Mouse (Mus musculus) induced T-regulatory cell, adult 2 months (primary cell): ENCODE measurements around the gene Dck.

Source experiments
- DNase-seq: peaks from one replicate; pipeline ENCODE4 v3.0.0-alpha.2; 2012; ENCODE audit warnings: low read depth

Dck gene

GRCm38 (mm10) chr5:88791256-88792245, 26.8 kb downstream of the Dck start:
- DNase-seq, result peak; percentile 69

DNA sequence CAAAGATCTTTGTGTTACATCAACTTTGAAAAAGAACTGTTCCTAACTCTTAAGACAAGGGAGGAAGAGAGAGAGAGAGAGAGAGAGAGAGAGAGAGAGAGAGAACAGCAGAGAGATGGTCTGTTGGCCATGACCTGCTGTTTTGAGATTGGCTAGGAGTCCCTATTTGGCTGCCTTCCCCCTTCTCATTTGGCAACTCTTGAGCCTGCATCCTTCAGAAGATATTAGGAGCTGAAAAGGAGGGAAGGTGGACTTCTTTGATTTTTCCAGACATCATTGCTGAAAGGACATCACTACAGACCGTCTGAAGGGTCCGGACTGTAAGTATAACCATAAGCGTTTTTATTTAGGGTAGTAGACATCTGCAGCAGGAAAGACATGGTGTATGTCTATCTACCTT, 28.9 kb downstream of the Dck start:
- no peak for DNase-seq

- DNase-seq, result no peak
Measured at GRCm38 (mm10) chr5:88795910-88796584, 31.3 kb downstream of the Dck start.

GRCm38 (mm10) chr5:88796588-88796987, 31.8 kb downstream of the Dck start:
- no peak for DNase-seq

DNA sequence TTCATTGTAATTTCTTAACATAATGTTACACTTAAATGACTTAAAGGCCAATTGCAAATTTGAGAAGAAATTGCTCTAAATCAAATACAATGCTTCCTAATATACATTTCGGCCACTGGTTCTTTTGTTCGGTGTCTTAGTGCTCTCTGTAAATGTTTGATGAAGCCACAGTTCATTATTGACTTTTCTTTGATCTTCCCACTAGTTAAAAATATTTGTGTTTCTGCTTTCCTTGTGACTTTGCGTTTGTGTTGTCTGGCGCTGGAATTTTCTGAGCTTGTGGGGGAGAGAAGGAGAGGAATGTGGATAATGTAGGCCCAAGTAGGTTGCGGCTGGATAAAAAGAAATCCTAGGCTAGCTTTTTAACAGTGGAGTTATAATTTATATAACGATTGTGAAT, 32.3 kb downstream of the Dck start:
- no peak for DNase-seq

GRCm38 (mm10) chr5:88805616-88806015, 40.8 kb downstream of the Dck start:
- DNase-seq, result no peak

GRCm38 (mm10) chr5:88806278-88806677, 41.5 kb downstream of the Dck start:
- DNase-seq, result no peak

GRCm38 (mm10) chr5:88807342-88807741, 42.5 kb downstream of the Dck start:
- no peak for DNase-seq

DNA sequence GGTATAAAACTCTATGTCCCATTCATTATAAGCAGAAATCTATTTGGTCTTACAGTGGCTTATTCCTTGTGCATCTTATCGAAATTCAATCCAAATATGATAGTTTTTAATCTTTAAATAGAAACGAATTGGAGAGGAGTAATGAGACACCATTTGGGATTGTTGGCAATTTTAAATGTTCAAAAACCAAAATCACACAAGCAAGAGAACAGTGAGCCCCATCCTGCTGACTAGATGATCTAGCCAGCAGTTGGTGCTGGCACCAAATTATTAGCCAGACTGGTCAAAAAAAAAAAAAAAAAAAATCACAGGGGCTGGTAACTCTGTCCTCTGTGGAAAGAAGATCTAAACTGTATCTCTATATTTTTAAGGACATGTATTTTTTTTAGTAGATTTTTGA, 48.4 kb downstream of the Dck start:
- DNase-seq, result no peak

GRCm38 (mm10) chr5:88814552-88814951, 49.8 kb downstream of the Dck start:
- no peak for DNase-seq

DNA sequence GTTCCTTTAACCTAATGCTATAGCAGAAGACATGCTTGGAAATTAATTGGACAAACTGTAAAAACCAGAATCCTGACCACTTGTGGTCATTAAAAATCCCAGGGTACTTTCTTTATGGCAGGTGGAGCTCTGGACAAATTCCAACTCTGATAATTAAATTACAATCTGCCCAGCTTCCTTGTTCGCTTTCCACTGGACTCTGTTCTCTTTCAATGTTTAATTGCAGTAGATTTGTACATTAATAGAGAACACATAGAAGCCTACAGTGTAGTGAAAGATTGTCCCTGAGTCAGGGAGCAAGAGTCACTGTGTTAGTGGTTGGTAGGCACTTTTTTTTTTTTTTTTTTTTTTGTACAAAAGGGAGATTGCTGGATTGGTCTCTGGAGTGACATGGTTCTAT, 56.7 kb downstream of the Dck start:
- DNase-seq, result no peak

- no peak for DNase-seq
Measured at GRCm38 (mm10) chr5:88824838-88825237, 60.0 kb downstream of the Dck start.

- DNase-seq, result no peak
Measured at GRCm38 (mm10) chr5:88829835-88830571, 65.2 kb downstream of the Dck start.

GRCm38 (mm10) chr5:88830880-88831279, 66.1 kb downstream of the Dck start:
- DNase-seq, result no peak

DNA sequence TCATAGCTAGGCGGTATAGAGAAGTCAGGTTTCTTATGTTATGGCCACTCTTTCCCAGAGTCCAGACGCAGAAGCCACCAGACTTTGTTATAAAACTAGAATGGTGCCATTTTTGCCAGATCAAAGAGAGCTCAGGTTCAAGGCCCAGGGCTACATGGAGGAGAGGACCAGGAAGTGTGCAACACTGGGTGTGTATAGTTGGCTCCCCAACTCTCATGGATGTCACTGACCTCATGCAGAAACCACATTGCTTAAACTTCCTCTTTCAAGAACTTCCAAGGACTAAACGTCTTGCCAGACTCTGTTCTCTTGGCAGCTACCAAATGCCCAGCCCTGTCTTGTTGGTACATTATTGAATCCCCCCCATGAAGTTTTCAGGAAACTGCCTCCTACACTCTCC, 67.1 kb downstream of the Dck start:
- DNase-seq, result no peak
